Comparison of ENCODE assay signal across 8 mouse cellular contexts in genomic region chr15:6299554-6299953, GRCm38 (mm10). TPM values are rescaled to one million over a fixed set of nuclear protein-coding genes. Genes with fewer than 3 reads are reported as not detected.
DNase-seq lines count a peak whose midpoint lies in the region; ATAC-seq and TF ChIP-seq lines count a peak whose summit lies in the region.

Dab2 (plus strand) TSS chr15:6299788.

- no peak within 1 kb of the TSS for H3K4me3 ChIP-seq in CH12.LX (replicated peaks in 1 of 3; ENCODE audit: low read depth in 2 of 3, low read length in 2 of 3, poor library complexity in 1 of 3)
- H3K4me3 ChIP-seq in intestine, postnatal 0 days (ENCODE audit: low read depth, low read length), result no peak within 1 kb of the TSS
- H3K4me3 ChIP-seq in midbrain, embryonic 15.5 days, result no peak within 1 kb of the TSS
- no peak within 1 kb of the TSS for H3K4me3 ChIP-seq in cerebellum, adult 2 months (replicated peaks; ENCODE audit: insufficient read depth, low read depth, low read length)

- H3K4me2 ChIP-seq in CH12.LX (ENCODE audit: insufficient read depth, low read depth, poor library complexity, severe bottlenecking), result peak within 1 kb of the TSS; percentile 50; the same call in 1 of the 2 replicates
- H3K4me2 ChIP-seq in intestine, postnatal 0 days (replicated peaks; ENCODE audit: low read depth), result no peak within 1 kb of the TSS
- H3K4me2 ChIP-seq in midbrain, embryonic 15.5 days, result no peak within 1 kb of the TSS

- CTCF ChIA-PET in Patski (lab: Charles Lee), result interaction anchor here (1.0 to 2.0 kb wide), 5 partner anchors 8 to 85 kb away, joined by 3 to 6 read pairs (median 3); no protein-coding TSS in a partner anchor

- TF ChIP-seq CTCF in CH12.LX (conservative IDR thresholded peaks at IDR 0.05 in 1 of 2, IDR thresholded peaks at IDR 0.05 in 1 of 2; ENCODE audit: low read depth in 2 of 2, low read length in 2 of 2) (no peak), Patski (IDR thresholded peaks at IDR 0.05) (no peak)
- TF ChIP-seq CTCF in intestine, postnatal 0 days (IDR thresholded peaks at IDR 0.05; ENCODE audit: low read depth), result no peak
- TF ChIP-seq CTCF in cerebellum, adult 2 months (IDR thresholded peaks at IDR 0.05; ENCODE audit: borderline replicate concordance, insufficient read depth, low read depth, low read length), result no peak

- ATAC-seq in Patski, result no peak
- no peak for ATAC-seq in intestine, postnatal 0 days
- ATAC-seq in midbrain, embryonic 15.5 days (replicated peaks), result no peak

- in situ Hi-C loops in CH12.LX (cut with MboI; ENCODE audit: low pct_ligation_motif_present, low pct_unique_long_range_greater_than_20kb, low sequenced_read_pairs) (no loop called here), Patski (cut with MboI; ENCODE audit: low pct_unique_long_range_greater_than_20kb) (no loop called here)

- POLR2A ChIA-PET in Patski (lab: Charles Lee), result interaction anchor here (1.3 kb wide), 1 partner anchor 13 kb away, joined by 3 read pairs; no protein-coding TSS in a partner anchor

- WGBS in intestine, postnatal 0 days, result 92% methylated on average over 3 of the region's 3 CpGs
- 72% methylated on average over 3 of the region's 3 CpGs for WGBS in midbrain, embryonic 15.5 days
- WGBS in cerebellum, adult 2 months, result 67% methylated on average over 3 of the region's 3 CpGs

- no peak for TF ChIP-seq RAD21 in CH12.LX (IDR thresholded peaks at IDR 0.05; ENCODE audit: low read depth, low read length)

- H3K27ac ChIP-seq in CH12.LX (ENCODE audit: insufficient read depth, low read depth), result no peak within 1 kb of the TSS
- no peak within 1 kb of the TSS for H3K27ac ChIP-seq in intestine, postnatal 0 days (ENCODE audit: low read depth, low read length)
- H3K27ac ChIP-seq in midbrain, embryonic 15.5 days, result no peak within 1 kb of the TSS
- H3K27ac ChIP-seq in cerebellum, adult 2 months (ENCODE audit: insufficient read depth, low read length), result no peak within 1 kb of the TSS

- H3K4me1 ChIP-seq in CH12.LX (ENCODE audit: control insufficient read depth in 1 of 2, insufficient read depth in 2 of 2), result peaks cover 6 to 10% of the 10 kb centered on the region in 2 experiments; a peak in 3 of 4 replicates
- no peaks in the 10 kb centered on the region for H3K4me1 ChIP-seq in intestine, postnatal 0 days (replicated peaks; ENCODE audit: control insufficient read depth, insufficient read depth, low read length)
- no peaks in the 10 kb centered on the region for H3K4me1 ChIP-seq in midbrain, embryonic 15.5 days
- no peaks in the 10 kb centered on the region for H3K4me1 ChIP-seq in cerebellum, adult 2 months (ENCODE audit: control insufficient read depth, insufficient read depth, low read length)

- H3K36me3 ChIP-seq in CH12.LX (replicated peaks in 1 of 2; ENCODE audit: control insufficient read depth in 1 of 2, insufficient read depth in 1 of 2, low read length in 1 of 2), result no peaks in the 10 kb centered on the region
- no peaks in the 10 kb centered on the region for H3K36me3 ChIP-seq in intestine, postnatal 0 days (ENCODE audit: control insufficient read depth, insufficient read depth)
- H3K36me3 ChIP-seq in midbrain, embryonic 15.5 days (replicated peaks), result no peaks in the 10 kb centered on the region

- TF ChIP-seq POLR2A in CH12.LX (IDR thresholded peaks at IDR 0.05; ENCODE audit: low read depth, low read length), result no peak
- no peak for TF ChIP-seq POLR2A in cerebellum, adult 2 months (IDR thresholded peaks at IDR 0.05; ENCODE audit: borderline replicate concordance, insufficient read depth, low read length)

- H3K79me2 ChIP-seq in CH12.LX (replicated peaks; ENCODE audit: control insufficient read depth, extremely low read depth, insufficient read depth, poor library complexity, severe bottlenecking), result no peaks in the 10 kb centered on the region

- peak; percentile 42; the same call in 1 of the 2 replicates for TF ChIP-seq EP300 in CH12.LX (IDR thresholded peaks at IDR 0.05; ENCODE audit: low read length)

- H3K27me3 ChIP-seq in CH12.LX (replicated peaks), result no peaks in the 10 kb centered on the region
- H3K27me3 ChIP-seq in Patski, result no peaks in the 10 kb centered on the region
- H3K27me3 ChIP-seq in intestine, postnatal 0 days (replicated peaks; ENCODE audit: control insufficient read depth, insufficient read depth, low read length), result no peaks in the 10 kb centered on the region
- H3K27me3 ChIP-seq in midbrain, embryonic 15.5 days (replicated peaks), result no peaks in the 10 kb centered on the region
- H3K27me3 ChIP-seq in cerebellum, adult 2 months (ENCODE audit: control insufficient read depth, insufficient read depth, low read length), result no peaks in the 10 kb centered on the region

- dilution Hi-C loops in CH12.LX (cut with MboI; ENCODE audit: extremely low pct_ligation_motif_present, extremely low pct_unique_long_range_greater_than_20kb, low sequenced_read_pairs), result no loop called here

- no peak within 1 kb of the TSS for H3K9ac ChIP-seq in CH12.LX (ENCODE audit: insufficient read depth, low read depth)
- H3K9ac ChIP-seq in intestine, postnatal 0 days (ENCODE audit: low read depth, low read length), result no peak within 1 kb of the TSS
- no peak within 1 kb of the TSS for H3K9ac ChIP-seq in midbrain, embryonic 15.5 days

- peak; percentile 36 for DNase-seq in CH12.LX (ENCODE audit: extremely low read depth)
- no peak for DNase-seq in Patski (ENCODE audit: low read depth, low spot score)
- no peak for DNase-seq in gastrocnemius, postnatal 25 days
- DNase-seq in cerebellum, adult 2 months, result no peak
- DNase-seq in thymus, postnatal 0 days (ENCODE audit: low spot score), result no peak
- no peak for DNase-seq in urinary bladder, adult 18-20 months (ENCODE audit: low spot score in 2 of 2)

- no peaks in the 10 kb centered on the region for H3K9me3 ChIP-seq in CH12.LX (replicated peaks; ENCODE audit: low read length)
- H3K9me3 ChIP-seq in intestine, postnatal 0 days (ENCODE audit: control insufficient read depth), result no peaks in the 10 kb centered on the region
- H3K9me3 ChIP-seq in midbrain, embryonic 15.5 days, result no peaks in the 10 kb centered on the region

TF ChIP-seq in CH12.LX, 34 proteins besides CTCF, POLR2A, EP300 and RAD21:
- TF ChIP-seq ZNF384 (IDR thresholded peaks at IDR 0.05; ENCODE audit: low read depth, low read length) (no peak), SIN3A (IDR thresholded peaks at IDR 0.05; ENCODE audit: low read length) (no peak), NRF1 (IDR thresholded peaks at IDR 0.05; ENCODE audit: low read depth, low read length) (no peak), MAFK (IDR thresholded peaks at IDR 0.05; ENCODE audit: insufficient replicate concordance, low read length) (peak; percentile 55; the same call in 1 of the 2 replicates), JUN (IDR thresholded peaks at IDR 0.05; ENCODE audit: insufficient read depth, low read depth, low read length) (peak; percentile 56), JUND (conservative IDR thresholded peaks at IDR 0.05; ENCODE audit: low read depth, low read length) (peak; percentile 79), BHLHE40 (IDR thresholded peaks at IDR 0.05; ENCODE audit: low read depth, low read length) (peak; percentile 30; the same call in 1 of the 2 replicates), IRF4 (IDR thresholded peaks at IDR 0.05; ENCODE audit: low read depth, low read length) (peak; percentile 78), TCF12 (IDR thresholded peaks at IDR 0.05; ENCODE audit: low read depth, low read length) (no peak), MEF2A (IDR thresholded peaks at IDR 0.05; ENCODE audit: borderline replicate concordance, low read depth, low read length) (no peak), ZMIZ1 (IDR thresholded peaks at IDR 0.05; ENCODE audit: low read depth, low read length) (no peak)

RNA-seq across cellular contexts. Expression of gene Dab2, which starts in this region (rescaled TPM):
- total RNA-seq in CH12.LX (2012; rRNA removed) (0.17 TPM in 1 of 2 replicates, not detected in the other), CH12.LX (2014; rRNA removed) (not detected in 2 replicates)
- polyA plus RNA-seq in CH12.LX (2012; ENCODE audit: insufficient read length, low read depth) (0.17 TPM in 1 of 2 replicates, not detected in the other), Patski (2021) (87.5 TPM)
- 10 to 100 TPM; 11.5 to 16.7 TPM for total RNA-seq in gastrocnemius, postnatal 25 days (2021)
- polyA plus RNA-seq in intestine, postnatal 0 days (2015; fragmentation: Nextera tagmentation; extraction: Ambion mirVana), result 243 and 271 TPM in 2 replicates
- 20.3 and 21.2 TPM in 2 replicates for polyA plus RNA-seq in midbrain, embryonic 15.5 days (2015; fragmentation: Nextera tagmentation; extraction: Ambion mirVana)
- polyA plus RNA-seq in cerebellum, adult 2 months (2012; rRNA removed), result 8.2 and 11.9 TPM in 2 replicates
- 5.0 and 7.1 TPM in 2 replicates for polyA plus RNA-seq in thymus, postnatal 0 days (2015; fragmentation: Nextera tagmentation; extraction: Ambion mirVana)

Comparison
In these comparisons a context has a peak if more than half of its experiments do, and no peak if none do; other contexts are left out.
1. RNA of gene Dab2 (total RNA-seq): 11.5 to 16.7 TPM in gastrocnemius, postnatal 25 days; 0.17 TPM in CH12.LX; every median in the first group is over 10 times any median in the second.
2. Peak in DNase-seq and H3K4me2 ChIP-seq in CH12.LX; RNA of the gene not detected or under 1 TPM.